Mouse (Mus musculus) midbrain, postnatal 0 days (tissue): ENCODE results near the gene Cnih4. TPM values are rescaled to one million over a fixed set of nuclear protein-coding genes. Genes with fewer than 3 reads are reported as not detected.

Experiments
- ATAC-seq: fragments of 200-750 bp; cut with Nextera tagmentation; 2 replicates; pipeline ENCODE4 v1.8.0; 2017; ENCODE audit warnings: moderate number of reproducible peaks, mild to moderate bottlenecking, moderate TSS enrichment, moderate library complexity; ENCODE audit not compliant: low FRiP score
- DNase-seq: peaks from one replicate; pipeline ENCODE4 v3.0.0-alpha.2; 2015; ENCODE audit warnings: low spot score
- H3K27ac ChIP-seq: fragments of 300-500 bp; sonication (generic); 2 replicates; pipeline ENCODE4 v1.5.1; 2014; ENCODE audit warnings: low read depth, mild to moderate bottlenecking, low read length, mixed read lengths
- H3K27me3 ChIP-seq: fragments of 300-500 bp; sonication (generic); 2 replicates; pipeline ENCODE4 v1.6.1; 2014; ENCODE audit warnings: low read length, control low read depth, mixed read lengths; ENCODE audit not compliant: insufficient read depth
- H3K36me3 ChIP-seq: fragments of 300-500 bp; sonication (generic); 2 replicates; pipeline ENCODE4 v1.6.1; 2014; ENCODE audit warnings: low read length, control low read depth, mixed read lengths; ENCODE audit not compliant: insufficient read depth
- H3K4me1 ChIP-seq: fragments of 300-500 bp; sonication (generic); 2 replicates; pipeline ENCODE4 v1.6.1; 2014; ENCODE audit warnings: mild to moderate bottlenecking, control low read depth, antibody characterized with exemption, low read length, mixed read lengths; ENCODE audit not compliant: insufficient read depth
- H3K4me2 ChIP-seq: fragments of 300-500 bp; sonication (generic); 2 replicates; pipeline ENCODE4 v1.6.1; 2014; ENCODE audit warnings: low read depth, mild to moderate bottlenecking, low read length, mixed read lengths; ENCODE audit not compliant: poor library complexity, severe bottlenecking
- H3K4me3 ChIP-seq: fragments of 300-500 bp; sonication (generic); 2 replicates; pipeline ENCODE4 v1.5.1; 2014; ENCODE audit warnings: low read depth, mild to moderate bottlenecking, low read length, moderate library complexity
- H3K9ac ChIP-seq: fragments of 300-500 bp; sonication (generic); replicated peaks from 2 replicates; pipeline ENCODE4 v1.6.1; 2014; ENCODE audit warnings: mild to moderate bottlenecking, low read length, moderate library complexity, mixed read lengths; ENCODE audit not compliant: poor library complexity, severe bottlenecking
- H3K9me3 ChIP-seq: fragments of 300-500 bp; sonication (generic); 2 replicates; pipeline ENCODE4 v1.6.1; 2016; ENCODE audit warnings: low read length, control low read depth
- CTCF ChIP-seq: IDR thresholded peaks from 2 replicates; pipeline ENCODE4 v1.5.1; 2016; ENCODE audit warnings: antibody characterized with exemption, mild to moderate bottlenecking
- WGBS: fragments of 180-500 bp; shearing (Covaris S2); extraction: QIAGEN DNeasy Blood & Tissue Kit; methylation state at CpG from one replicate; pipeline ENCODE4 v1.1.7; 2014; 5-methylcytosine and 5-hydroxymethylcytosine counted together
- polyA plus RNA-seq: library from polyadenylated mRNA; unstranded; fragments of >200 nt; fragmentation: Nextera tagmentation; extraction: Ambion mirVana; gene quantifications from 2 replicates; pipeline ENCODE4 v1.2.1, GENCODE M21; 2015
- total RNA-seq: library from RNA; depleted of rRNA; stranded (reverse); fragments of >200 nt; gene quantifications from 2 replicates; pipeline ENCODE4 v1.2.3, GENCODE M21; 2014

Cnih4 gene
- total and polyA plus RNA-seq, 2 experiments from 2014 or later = 11.9 to 45.7 TPM

- 66% methylated on average over 3 of the region's 3 CpGs for WGBS
- H3K4me2 ChIP-seq = peak overlapping the region; percentile 72
- peak; percentile 24; the same call in 1 of the 2 replicates for ATAC-seq
Observed at GRCm38 (mm10) chr1:181150431-181150826, 5.9 kb downstream of the Cnih4 start.

GRCm38 (mm10) chr1:181150827-181151534, 6.5 kb downstream of the Cnih4 start:
- H3K4me1 ChIP-seq = peaks cover 4% of the 10 kb centered on the region; the same call in 1 of the 2 replicates
- ATAC-seq (peak; percentile 92), DNase-seq (peak; percentile 94)
- H3K9me3 ChIP-seq = no peaks in the 10 kb centered on the region
- H3K27ac ChIP-seq = peak overlapping the region; percentile 85
- under 1% methylated on average over 54 of the region's 59 CpGs for WGBS
- H3K9ac ChIP-seq = peak overlapping the region; percentile 88
- no peaks in the 10 kb centered on the region for H3K36me3 ChIP-seq
- H3K4me2 ChIP-seq = peak overlapping the region; percentile 72
- peak overlapping the region; percentile 97 for H3K4me3 ChIP-seq
- no peaks in the 10 kb centered on the region for H3K27me3 ChIP-seq
- TF ChIP-seq CTCF = no peak

More at GRCm38 (mm10) chr1:181150431-181150826, 5.9 kb downstream of the Cnih4 start:
- H3K27ac ChIP-seq = peak overlapping the region; percentile 85; the same call in 1 of the 2 replicates
- H3K9ac ChIP-seq = no peak overlapping the region
- no peaks in the 10 kb centered on the region for H3K27me3 ChIP-seq
- peaks cover 4% of the 10 kb centered on the region; the same call in 1 of the 2 replicates for H3K4me1 ChIP-seq
- no peaks in the 10 kb centered on the region for H3K9me3 ChIP-seq
- TF ChIP-seq CTCF = no peak
- no peak for DNase-seq
- peak overlapping the region; percentile 97; the same call in 1 of the 2 replicates for H3K4me3 ChIP-seq
- H3K36me3 ChIP-seq = no peaks in the 10 kb centered on the region

GRCm38 (mm10) chr1:181151541-181151940, 7.0 kb downstream of the Cnih4 start:
- Histone ChIP-seq H3K9ac (peak overlapping the region; percentile 88), H3K27me3 (no peaks in the 10 kb centered on the region), H3K4me2 (peak overlapping the region; percentile 72), H3K27ac (peak overlapping the region; percentile 85; the same call in 1 of the 2 replicates), H3K9me3 (no peaks in the 10 kb centered on the region), H3K36me3 (no peaks in the 10 kb centered on the region), H3K4me3 (peak overlapping the region; percentile 97), H3K4me1 (peaks cover 4% of the 10 kb centered on the region; the same call in 1 of the 2 replicates)
- DNase-seq (no peak), ATAC-seq (no peak)
- 35% methylated on average over 5 of the region's 5 CpGs for WGBS
- no peak for TF ChIP-seq CTCF

GRCm38 (mm10) chr1:181167816-181168215, 23.3 kb downstream of the Cnih4 start:
- H3K4me3 ChIP-seq = no peak overlapping the region
- no peak for ATAC-seq
- no peak overlapping the region for H3K27ac ChIP-seq
- no peaks in the 10 kb centered on the region for H3K4me1 ChIP-seq
- peaks cover 37% of the 10 kb centered on the region for H3K36me3 ChIP-seq
- DNase-seq = no peak
- no peaks in the 10 kb centered on the region for H3K27me3 ChIP-seq
- TF ChIP-seq CTCF = no peak
- WGBS = 76% methylated on average over 2 of the region's 2 CpGs
- H3K9me3 ChIP-seq = no peaks in the 10 kb centered on the region
- H3K9ac ChIP-seq = no peak overlapping the region
- H3K4me2 ChIP-seq = no peak overlapping the region

- Histone ChIP-seq H3K4me3 (no peak overlapping the region), H3K4me1 (no peaks in the 10 kb centered on the region), H3K27me3 (no peaks in the 10 kb centered on the region), H3K27ac (no peak overlapping the region), H3K4me2 (no peak overlapping the region), H3K9ac (no peak overlapping the region), H3K36me3 (peaks cover 32% of the 10 kb centered on the region), H3K9me3 (no peaks in the 10 kb centered on the region)
- TF ChIP-seq CTCF = no peak
- ATAC-seq = no peak
- no peak for DNase-seq
- WGBS = 86% methylated on average over 3 of the region's 3 CpGs
Observed at GRCm38 (mm10) chr1:181168377-181168776, 23.9 kb downstream of the Cnih4 start.

GRCm38 (mm10) chr1:181170210-181170609, 25.7 kb downstream of the Cnih4 start:
- DNase-seq (no peak), ATAC-seq (no peak)
- no peaks in the 10 kb centered on the region for H3K9me3 ChIP-seq
- peaks cover 29% of the 10 kb centered on the region for H3K36me3 ChIP-seq
- TF ChIP-seq CTCF = no peak
- H3K4me1 ChIP-seq = no peaks in the 10 kb centered on the region
- H3K4me3 ChIP-seq = no peak overlapping the region
- H3K4me2 ChIP-seq = no peak overlapping the region
- H3K27ac ChIP-seq = no peak overlapping the region
- WGBS = 88% methylated on average over 8 of the region's 8 CpGs
- H3K9ac ChIP-seq = no peak overlapping the region
- no peaks in the 10 kb centered on the region for H3K27me3 ChIP-seq
